Mouse (Mus musculus): ENCODE data around the gene Alk. TPM values are rescaled to one million over a fixed set of nuclear protein-coding genes. Genes with fewer than 3 reads are reported as not detected.

Alk gene
- total RNA-seq, 2 experiments from 2014 or later = not detected

DNA sequence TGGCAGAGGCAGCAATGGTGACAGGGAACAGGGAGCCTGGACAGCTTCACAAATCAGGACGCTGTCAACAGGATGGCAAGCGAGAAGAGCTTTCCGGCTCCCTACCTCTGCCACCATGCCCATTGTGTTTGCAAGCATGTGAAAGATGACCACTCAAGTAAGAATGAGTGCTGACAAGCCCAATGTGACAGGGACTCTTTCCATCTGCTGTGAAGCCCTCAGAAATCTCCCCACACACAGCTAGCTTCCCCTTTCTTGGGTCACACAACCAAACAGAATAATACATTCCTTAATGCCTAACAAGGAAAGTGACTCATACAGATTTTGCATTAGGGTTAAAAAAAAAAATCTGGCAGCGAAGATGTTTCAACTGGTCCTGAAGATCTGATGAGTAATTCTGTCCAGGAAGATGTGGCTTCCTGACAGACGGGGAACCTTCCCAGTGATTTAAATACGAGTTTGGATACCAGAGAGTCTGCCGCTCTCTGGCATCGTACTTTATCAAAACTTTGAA lies 329.0 kb downstream of the Alk start:
- no peak for DNase-seq
- intact Hi-C loops (cut with DNase I) = no loop called here

DNA sequence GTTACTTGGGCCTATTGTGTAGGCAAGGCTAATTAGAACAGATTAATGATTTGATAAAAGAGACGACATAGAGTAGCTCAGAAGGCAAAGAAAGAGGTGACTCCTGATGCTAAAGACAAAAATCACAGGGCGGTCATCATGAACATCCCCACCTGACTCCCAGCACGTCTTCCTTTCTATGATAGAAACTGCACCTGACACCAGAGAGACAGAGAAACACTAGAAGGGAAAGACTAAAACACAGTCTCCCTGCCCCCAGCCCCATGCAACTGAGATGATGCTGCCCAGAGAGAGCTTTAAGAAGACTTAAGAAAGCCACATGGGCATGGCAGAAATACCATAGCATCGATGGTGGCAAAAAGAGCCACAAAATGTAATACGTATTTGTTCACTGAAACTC lies 330.2 kb downstream of the Alk start:
- intact Hi-C loops (cut with DNase I) = no loop called here
- no peak for DNase-seq

DNA sequence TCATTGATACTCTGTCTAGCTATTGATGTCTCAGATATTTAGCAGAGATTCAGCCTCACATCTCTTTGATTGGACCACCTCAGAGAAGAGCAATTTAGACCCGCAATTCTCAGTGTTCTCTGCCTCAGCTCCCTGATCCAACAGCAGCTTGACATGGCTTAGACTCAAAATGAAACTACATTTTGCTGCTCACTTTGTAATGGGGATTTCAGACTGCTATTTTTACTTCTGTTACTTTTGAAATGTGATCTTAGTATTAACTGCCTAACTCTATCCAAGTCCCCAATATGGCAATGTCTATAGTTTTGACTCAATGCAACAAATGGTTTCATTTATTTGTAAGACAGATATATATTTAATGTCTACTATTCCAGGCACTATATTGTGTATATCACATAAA lies 332.8 kb downstream of the Alk start:
- no peak for DNase-seq
- intact Hi-C loops (cut with DNase I) = no loop called here

DNA sequence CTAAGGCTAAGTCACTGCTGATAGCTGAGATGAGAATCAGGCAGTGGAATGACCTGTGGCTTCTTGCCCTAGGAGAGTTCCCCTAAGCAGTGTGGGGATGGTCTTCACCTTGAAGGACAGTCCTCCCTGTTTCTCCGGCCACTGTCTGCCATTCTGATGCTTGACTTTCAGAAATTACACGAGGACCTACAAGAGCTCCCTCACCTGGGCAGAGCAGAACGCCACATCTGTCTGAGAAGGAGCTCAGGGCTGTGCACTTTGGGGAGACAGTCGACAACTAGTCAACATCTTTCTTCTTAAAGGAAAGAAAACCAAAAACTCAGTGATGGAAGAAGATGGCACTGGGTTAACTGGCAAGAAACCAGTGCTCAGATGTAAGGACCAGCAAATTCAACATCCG lies 335.9 kb downstream of the Alk start:
- no peak for DNase-seq
- intact Hi-C loops (cut with DNase I) = no loop called here

DNA sequence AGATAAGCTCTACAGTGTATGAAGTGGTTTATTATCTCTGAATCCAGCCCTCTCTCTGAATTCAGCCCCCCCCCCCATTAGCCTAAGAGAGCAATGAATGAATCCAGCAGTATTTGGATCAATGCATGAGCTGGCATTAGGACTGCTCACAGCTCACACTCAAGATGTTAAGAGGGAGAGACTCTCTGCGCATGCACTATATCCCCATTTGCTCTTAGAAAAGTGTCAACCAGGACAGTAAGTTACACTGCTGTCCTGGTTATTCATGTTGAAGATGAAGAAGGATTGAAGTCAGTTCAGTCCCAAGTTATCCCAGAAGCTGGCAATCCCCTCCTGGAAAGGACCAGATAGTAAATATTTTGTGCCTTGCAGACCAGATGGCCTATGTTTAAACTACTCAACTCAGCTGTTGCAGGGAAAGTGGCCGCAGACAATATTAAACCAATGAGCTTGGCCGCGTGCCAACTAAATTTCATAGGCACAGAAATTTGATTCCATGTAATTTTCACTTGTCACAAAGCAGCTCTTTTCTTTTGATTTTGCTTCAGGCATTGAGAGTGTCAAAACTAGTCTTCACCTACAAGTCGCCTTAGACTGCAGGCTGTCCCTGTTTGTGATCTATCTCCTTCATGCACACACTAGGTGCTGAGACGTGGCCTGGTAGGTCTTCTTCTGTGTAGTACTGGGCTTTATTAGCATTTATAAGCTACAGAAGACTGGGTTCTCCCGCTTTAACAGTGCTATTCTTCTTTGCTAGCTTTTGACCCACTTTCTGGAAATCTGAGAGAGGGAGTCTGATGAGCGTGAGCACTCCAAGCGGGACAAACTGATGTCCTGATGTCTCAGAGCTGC lies 339.0 kb downstream of the Alk start:
- intact Hi-C loops (cut with DNase I) = no loop called here
- no peak for DNase-seq

DNA sequence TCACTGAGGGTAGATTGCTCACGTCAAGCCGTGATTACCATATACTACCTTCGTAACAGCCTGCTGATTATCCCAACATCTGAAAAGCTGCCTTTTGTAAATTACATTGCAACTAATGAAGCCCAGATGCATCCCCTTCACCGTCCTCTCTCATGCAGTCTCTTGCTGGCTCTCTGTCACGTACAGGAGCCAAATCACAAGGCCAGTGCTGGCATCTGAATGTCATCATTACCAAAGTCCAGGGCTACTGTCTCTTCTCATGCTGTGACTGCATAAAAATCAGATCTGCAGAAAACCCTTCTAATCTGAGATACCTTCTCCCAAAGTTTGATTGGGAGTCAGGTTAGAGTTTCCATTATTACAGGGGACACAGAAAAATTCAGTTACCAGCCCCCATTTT lies 351.0 kb downstream of the Alk start:
- DNase-seq = no peak
- intact Hi-C loops (cut with DNase I) = no loop called here

DNA sequence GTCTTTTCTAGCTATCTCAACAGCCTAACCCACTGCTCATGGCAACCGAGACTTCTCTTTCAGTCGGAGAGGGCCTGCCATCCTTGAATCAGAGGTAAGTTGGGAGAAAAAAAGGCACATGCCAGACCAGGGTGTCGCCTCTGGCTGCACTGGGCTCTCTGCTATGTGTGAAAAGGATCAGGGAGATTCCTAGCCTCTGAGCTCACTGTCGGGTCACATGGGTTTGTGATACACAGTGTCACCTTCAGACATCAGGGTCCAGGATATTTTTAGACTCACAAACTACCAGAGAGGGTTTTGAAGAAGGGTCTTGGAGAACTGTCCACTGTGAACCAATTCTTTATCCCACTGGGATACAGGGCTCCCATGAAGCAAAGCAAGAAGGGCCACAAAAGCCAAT lies 352.9 kb downstream of the Alk start:
- intact Hi-C loops (cut with DNase I) = no loop called here
- DNase-seq = no peak

DNA sequence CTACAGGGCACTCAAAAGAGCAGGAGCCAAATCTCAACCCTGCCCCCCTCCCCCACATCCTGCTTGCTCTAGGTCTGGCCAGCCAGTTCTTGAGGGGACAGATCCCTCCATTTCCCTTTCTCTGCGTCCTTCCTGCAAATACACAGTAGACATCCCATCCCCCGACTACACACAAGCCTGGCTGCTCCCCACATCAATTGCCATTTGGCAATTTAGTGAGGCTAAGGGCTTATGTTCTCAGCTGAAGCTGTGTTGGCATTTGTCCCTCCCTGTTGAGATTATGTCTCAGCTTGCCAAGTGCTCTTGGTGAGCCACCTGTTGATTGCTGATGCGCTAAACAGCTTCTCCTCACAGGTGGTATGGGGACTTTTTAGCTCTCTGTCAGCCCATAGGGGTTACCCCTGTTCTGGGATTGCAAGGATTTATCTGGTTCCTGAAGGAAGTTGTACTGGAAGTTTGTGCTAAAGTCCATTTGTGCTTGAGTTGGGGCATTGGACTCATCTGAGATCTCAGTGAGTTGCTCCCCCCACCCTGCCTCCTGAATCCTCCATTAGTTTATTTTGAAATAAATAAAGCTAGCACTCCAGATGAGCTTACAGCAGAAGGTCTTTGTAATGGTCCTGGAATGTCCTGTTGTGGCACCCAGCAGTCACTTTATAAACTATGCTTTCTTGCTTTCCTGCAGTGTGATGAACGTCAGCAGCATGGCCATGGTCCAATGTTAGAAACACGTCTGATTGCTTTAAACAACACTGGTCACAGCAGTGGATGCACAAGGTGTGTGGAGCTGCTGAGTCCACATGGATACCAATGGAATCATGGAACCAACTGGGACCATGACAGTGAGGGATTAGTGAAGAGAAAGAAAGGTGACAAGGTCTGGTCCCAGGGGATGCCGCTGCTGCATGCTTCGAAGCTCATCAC lies 353.7 kb downstream of the Alk start:
- DNase-seq = no peak
- intact Hi-C loops (cut with DNase I) = no loop called here

DNA sequence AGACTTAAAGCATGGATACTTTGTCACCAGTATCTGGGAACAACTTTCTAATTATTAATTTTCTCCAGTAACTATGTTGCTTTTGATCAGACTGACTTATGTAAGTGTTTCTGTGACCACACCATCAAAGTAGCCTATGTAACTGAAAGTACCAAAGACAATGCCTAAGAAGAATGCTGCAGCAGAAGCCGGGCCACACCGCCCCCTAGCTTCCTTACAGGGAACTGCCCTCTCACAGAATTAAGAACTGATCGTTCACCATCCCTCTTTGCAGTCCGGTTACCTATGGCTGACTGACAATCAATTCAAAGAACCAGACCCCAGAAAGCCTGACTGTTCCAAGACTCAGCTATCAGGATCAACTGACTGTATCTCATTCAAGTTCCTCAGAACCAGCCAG lies 362.4 kb downstream of the Alk start:
- DNase-seq = peak; percentile 34 to 51
- intact Hi-C loops (cut with DNase I) = loop anchor here (1.0 to 10.0 kb wide), 4 partner anchors 277 to 579 kb away; no protein-coding TSS in a partner anchor

DNA sequence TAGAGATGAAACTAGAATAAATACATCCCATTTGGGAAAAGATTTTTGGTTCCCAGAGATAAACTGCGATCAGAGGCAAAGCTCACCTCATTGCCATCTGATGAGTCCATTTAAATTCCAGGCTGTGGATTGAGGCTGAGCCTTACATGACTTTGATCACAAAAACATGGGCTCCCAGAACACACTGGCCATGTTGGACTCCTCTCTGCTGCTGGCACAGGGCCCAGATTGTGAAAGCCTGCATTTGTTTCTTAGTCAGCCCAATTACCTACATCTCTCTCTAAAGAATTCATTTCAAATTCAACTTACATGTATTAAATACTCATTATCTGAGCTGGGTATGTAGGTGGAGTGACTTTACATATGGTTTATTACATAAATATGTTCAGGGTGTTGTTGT lies 367.1 kb downstream of the Alk start:
- peak in 1 of 2 experiments; percentile 13 for DNase-seq
- intact Hi-C loops (cut with DNase I) = no loop called here

DNA sequence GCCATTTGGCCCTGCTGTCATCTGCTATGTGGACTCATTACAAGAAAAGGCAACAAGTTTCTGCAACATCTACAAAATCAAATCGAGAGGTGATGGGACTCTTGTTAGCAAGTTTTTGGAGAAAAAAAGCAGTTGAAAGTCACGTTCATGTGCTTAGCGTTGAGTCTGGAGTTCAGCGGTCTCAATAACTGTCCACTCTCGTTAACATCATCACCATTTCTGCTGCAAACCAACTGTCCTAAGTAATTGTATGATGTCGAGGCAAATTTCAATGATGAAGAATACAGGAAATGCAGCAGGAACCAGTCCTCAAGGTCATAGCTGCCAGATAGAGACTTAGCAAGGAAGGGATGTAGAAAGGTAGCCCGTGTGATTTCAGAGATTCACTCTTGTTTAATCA lies 373.5 kb downstream of the Alk start:
- intact Hi-C loops (cut with DNase I) = no loop called here
- DNase-seq = no peak

DNA sequence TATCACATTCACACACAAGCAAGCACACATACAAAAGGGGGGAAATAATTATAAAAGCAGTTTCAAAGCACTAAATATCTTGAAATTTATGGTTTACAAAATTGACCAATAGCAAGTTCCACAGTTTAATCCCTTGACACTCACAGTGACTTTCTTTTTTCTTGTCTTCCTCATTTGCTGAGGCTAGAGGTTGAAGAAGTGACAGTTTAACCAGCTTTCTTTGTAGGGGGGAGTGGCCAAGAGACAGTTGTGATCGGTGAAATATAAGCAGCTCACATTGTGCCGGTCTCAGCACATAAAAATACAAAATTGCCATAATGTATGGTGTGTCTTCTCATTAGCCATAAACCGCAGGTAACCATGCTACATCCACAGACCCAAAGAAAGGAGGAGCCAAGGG lies 385.6 kb downstream of the Alk start:
- no peak for DNase-seq
- intact Hi-C loops (cut with DNase I) = no loop called here

DNA sequence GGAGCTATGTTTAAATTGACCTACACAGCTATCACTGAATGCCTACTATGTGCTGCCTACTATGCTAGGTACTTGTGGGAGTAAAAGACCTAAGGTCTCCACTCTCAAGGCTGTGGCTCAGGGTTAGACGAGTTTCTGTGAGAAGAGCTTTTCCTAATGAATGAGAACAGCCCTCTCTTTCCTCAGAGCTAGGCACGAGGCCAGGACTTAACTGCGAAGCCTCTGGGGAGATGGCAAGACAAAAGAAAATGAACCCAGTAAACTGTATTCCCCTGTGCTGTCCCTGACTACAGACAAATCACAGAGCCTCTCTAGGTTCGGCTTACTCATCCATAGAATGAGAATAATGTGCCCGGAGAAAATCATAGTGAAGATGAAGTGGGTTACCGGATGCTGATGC lies 406.9 kb downstream of the Alk start:
- intact Hi-C loops (cut with DNase I) = no loop called here
- DNase-seq = no peak

DNA sequence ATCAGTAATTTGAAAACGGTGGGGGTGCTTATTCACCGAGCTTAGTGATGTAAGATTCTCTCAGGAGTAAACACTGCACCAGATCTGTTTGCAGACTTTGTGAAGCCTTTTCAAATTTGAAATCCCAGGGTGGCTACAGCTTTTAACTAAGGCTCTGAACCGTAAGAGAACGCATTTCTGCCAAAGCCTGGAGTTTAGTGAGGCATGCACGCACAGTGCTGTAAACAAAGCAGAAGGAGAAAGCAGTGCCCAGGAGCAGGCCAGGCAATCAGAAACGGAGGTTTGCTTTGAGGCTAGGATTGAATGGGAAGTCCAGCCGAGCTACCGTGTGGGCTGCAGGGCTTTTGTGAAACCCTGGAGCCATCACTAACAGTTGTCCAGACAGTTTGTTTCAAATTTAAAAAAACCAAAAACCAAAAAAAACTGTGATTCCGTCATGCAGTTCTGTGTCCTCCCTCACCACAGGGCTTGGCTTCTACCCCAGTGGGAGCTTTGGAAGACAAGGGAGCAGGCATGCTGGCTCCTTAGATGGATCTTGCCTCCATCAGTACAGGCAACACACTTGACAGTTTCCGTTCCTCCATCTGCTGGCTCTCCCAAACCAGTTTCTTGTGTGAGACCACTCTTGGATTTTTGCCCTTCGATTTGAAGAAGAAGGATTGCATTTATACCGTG lies 409.3 kb downstream of the Alk start:
- DNase-seq = no peak
- intact Hi-C loops (cut with DNase I) = no loop called here

DNA sequence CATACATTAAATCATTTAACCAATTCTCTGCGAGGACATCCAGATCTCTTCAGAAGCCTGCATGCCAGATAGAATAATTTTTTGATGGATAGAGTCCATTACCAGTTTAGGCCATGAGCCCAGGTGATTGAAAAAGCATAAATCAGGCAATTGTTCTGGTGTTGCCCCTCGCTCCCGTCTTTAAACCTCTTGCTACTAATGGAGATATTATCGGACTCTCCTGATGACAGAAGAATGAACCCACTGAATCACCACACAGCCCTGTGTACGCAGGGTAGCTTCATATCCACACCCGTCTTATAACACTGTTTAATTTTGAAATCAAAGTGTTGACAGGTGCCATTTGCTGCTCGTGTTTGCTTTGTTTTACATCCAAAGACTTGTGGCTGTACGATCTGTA lies 413.9 kb downstream of the Alk start:
- intact Hi-C loops (cut with DNase I) = no loop called here
- no peak for DNase-seq

DNA sequence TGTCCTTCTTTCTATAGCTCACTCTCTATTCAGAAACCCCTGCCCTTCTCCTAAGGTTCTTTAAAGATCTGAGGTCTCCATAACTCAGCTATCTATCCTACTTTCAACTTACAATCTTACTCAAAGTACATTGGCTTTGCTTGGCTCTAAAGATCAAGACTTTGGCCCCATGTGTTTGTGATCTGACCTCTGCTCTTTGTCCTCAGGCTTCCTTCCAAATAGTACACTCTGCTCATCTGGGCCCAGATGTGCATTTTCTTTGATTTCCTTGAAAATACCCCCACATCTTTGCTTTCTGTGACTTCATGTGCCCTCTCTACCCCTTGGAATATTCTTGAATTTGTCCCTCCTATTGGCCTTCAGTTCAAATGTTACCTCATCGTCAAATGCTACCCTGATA lies 417.4 kb downstream of the Alk start:
- DNase-seq = no peak
- intact Hi-C loops (cut with DNase I) = no loop called here

DNA sequence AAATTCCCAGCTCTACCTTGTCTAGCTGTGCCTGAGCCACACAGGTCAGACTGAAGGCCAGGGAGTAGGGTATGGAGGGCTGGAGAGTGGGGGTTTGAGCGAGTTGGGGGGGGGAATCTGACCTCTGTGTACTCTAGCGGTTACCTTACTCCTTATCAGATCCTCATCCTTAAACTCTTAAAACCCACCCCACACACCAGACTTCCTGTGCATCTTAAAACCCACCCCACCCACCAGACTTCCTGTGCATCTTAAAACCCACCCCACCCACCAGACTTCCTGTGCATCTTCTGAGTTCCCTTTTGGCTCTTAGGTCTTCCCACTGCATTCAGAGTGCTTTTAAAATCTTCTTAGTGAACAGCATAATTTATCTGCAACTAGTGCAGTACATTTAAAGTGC lies 422.0 kb downstream of the Alk start:
- no peak for DNase-seq
- intact Hi-C loops (cut with DNase I) = no loop called here

DNA sequence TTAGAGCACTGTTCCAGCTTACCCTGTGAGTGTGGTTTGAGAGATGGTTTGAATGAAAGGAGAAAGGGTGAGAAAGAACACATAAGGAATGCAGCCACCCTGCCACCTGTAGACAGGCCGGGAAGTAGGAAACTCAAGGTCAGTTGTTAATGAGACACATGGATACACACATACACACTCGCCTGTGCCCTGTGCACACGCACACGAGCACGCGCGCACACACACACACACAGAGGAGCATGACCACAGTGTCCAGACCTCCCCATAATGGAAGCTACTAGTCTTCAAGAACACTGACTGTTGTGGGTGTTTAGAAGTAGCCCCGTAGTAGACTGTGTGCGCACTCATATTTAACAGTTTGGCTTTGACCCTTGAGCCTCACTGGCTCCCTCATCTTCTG lies 424.2 kb downstream of the Alk start:
- DNase-seq = no peak
- intact Hi-C loops (cut with DNase I) = no loop called here

DNA sequence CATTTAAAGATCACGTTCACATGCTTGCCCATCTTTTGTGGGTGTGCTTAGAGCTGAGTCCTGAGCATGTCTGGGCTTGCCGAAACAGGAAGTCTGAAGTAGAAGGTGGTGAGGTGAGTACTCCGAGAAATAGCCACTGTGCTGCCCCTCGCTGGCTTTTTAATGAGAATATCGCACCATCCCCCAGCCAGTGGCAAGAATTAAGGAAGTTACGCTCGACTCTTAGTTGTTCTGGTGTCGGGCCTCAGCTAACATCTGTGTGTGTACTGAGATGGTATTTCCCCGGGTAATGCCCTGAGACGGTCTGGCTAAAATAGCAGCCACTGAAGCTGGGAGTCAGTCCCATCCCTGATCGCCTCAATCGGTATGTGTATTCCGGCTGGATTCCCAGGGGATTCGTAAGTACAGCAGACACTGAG lies 424.7 kb downstream of the Alk start:
- intact Hi-C loops (cut with DNase I) = no loop called here
- no peak for DNase-seq

DNA sequence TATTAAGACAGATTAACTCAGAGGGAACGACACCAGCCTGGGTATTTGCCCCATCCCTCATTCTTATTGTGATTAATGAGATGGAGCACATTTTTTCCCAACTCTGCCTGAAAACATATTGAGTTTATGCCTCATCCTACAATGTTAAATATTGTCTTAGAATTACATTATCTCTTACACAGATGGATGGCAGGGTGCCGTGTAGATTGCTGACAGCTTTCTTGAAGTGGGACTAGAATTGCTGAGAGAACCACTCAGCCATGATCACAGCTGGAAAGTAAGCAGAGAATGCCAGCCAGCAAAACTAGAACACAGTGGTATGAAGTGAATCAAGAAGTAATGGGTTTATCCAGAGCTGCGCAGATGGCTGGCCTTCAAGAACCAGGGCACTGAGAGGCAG lies 430.6 kb downstream of the Alk start:
- intact Hi-C loops (cut with DNase I) = no loop called here
- DNase-seq = no peak

DNA sequence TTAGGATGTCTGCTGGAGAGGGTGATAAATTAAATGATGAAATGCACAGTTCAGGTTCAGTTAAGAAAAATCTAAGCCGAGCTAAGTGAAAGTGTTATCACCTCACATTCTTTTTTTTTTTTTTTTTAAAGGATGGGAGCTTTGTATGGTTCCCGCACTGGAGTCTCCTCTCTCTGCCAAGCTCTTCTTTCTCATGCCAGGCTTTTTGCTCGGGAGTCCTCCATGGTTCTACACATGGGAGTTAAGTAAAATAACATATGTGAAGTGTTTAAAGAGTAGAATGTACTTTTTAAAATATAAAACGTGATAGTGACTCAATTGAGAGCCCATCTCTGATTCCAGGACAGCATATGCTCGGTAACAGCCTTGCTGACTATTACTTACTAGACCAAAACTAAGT lies 436.3 kb downstream of the Alk start:
- DNase-seq = no peak
- intact Hi-C loops (cut with DNase I) = no loop called here

All from heart, postnatal 36 days (tissue).